Mouse (Mus musculus): ENCODE data around the gene Acads.

GRCm38 (mm10) chr5:115089592-115090268 is 29.4 kb downstream of the Acads start:
- TF ChIP-seq CTCF (IDR thresholded peaks at IDR 0.05; ENCODE audit: extremely low read depth, insufficient read length, insufficient replicate concordance, low read depth, low read length) (peak; percentile 59; the same call in 1 of the 2 replicates), POLR2A (IDR thresholded peaks at IDR 0.05; ENCODE audit: low read depth, low read length) (no peak)

All from small intestine, adult 2 months (tissue).